8 mouse cellular contexts compared by ENCODE assay signal in the genomic region with DNA sequence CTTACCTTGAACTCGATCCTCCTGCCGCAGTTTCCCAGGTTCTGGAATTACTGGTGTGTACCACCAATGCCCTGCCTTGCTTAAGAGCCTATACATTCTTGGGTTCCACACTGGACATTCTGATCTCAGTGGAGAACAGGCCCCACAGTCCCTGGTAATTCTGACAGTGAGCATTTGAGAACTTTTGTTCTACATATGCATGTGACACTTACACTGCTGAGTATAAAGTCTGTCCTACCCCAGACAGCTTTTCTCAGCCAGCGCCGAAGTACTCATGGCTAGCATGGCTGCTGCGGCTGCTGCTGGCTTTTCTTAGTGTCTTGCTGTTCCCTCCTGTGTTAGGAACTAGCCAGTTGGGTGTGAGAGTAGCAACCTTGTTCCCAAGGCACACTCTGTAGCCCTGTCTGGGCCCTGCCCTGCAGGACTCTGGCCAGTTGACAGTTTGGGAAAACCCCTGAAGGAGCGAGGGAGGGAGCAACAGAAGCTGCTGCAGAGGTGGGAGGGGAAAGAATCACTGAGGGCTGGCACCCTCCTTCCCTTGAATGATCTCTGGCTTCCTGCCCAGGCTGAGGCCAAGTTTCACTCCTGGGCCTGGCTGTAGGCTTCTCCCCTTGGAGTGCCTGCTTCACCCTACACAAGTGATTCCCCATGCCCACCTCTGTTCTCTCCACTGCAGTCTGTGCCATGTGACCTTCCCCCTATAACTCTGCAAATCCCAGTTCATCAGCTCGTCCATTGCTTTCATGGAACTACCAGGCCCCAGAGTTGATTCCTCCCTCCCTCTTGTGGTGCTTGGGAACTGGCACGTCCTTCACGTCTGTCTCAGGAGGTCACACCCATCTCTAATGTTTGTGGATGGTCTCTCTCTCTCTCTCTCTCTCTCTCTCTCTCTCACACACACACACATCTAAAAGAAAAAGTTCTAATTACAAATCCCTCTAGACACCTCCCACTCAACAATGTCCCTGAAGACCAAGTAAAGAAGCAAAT. TPM values are rescaled to one million over a fixed set of nuclear protein-coding genes. Genes with fewer than 3 reads are reported as not detected.
DNase-seq lines count a peak whose midpoint lies in the region; TF ChIP-seq lines count a peak whose summit lies in the region.

No protein-coding gene starts in this region.

- no peak for TF ChIP-seq CTCF in embryonic fibroblast, embryonic 13.5 days (IDR thresholded peaks at IDR 0.05; ENCODE audit: borderline replicate concordance, insufficient read depth, low read length)

- peak; percentile 40; the same call in 1 of the 2 replicates for TF ChIP-seq POLR2A in embryonic fibroblast, embryonic 13.5 days (IDR thresholded peaks at IDR 0.05; ENCODE audit: low read depth, low read length)

- peak overlapping the region; percentile 12; the same call in 1 of the 2 replicates for H3K27ac ChIP-seq in embryonic fibroblast, embryonic 13.5 days (ENCODE audit: insufficient read depth, low read length)

- H3K4me3 ChIP-seq in embryonic fibroblast, embryonic 13.5 days (ENCODE audit: insufficient read depth, low read length), result no peak overlapping the region

- intact Hi-C loops in heart, postnatal 25 days (cut with DNase I), result no loop called here

- H3K4me1 ChIP-seq in embryonic fibroblast, embryonic 13.5 days (ENCODE audit: control insufficient read depth, insufficient read depth, low read length), result peaks cover 6% of the 10 kb centered on the region; the same call in 1 of the 2 replicates

- DNase-seq in cerebellum, adult 9-11 months, result peak; percentile 40
- no peak for DNase-seq in cerebellum, adult 11-12 months
- DNase-seq in CD4-positive, CD25-positive, alpha-beta regulatory T cell, adult 2 months (ENCODE audit: low read depth, low spot score), result peak; percentile 61
- DNase-seq in heart, postnatal 25 days (ENCODE audit: low spot score), result peak; percentile 74
- DNase-seq in layer of hippocampus, postnatal 10 days (ENCODE audit: low spot score in 2 of 2), result peak; percentile 58 to 71
- DNase-seq in naive thymus-derived CD4-positive, alpha-beta T cell, adult 2 months (ENCODE audit: low read depth), result peak; percentile 49
- peak; percentile 50 for DNase-seq in urinary bladder, adult 2 months (ENCODE audit: low spot score)

RNA-seq across cellular contexts. Expression of gene Nfkbia, which starts 49.3 kb away (rescaled TPM):
- 40.4 and 40.8 TPM in 2 replicates for polyA plus RNA-seq in embryonic fibroblast, embryonic 13.5 days (2011; ENCODE audit: insufficient read length, low read depth, missing spikeins)
- 10 to 100 TPM; 40.8 to 42.7 TPM for total RNA-seq in heart, postnatal 25 days (2021)
- 10 to 100 TPM; 34.0 to 43.0 TPM for total RNA-seq in layer of hippocampus, postnatal 10 days (2021)
- polyA plus RNA-seq in urinary bladder, adult 2 months (2012; rRNA removed), result 69.7 and 83.8 TPM in 2 replicates

RNA-seq across cellular contexts. Expression of gene Psma6, which starts 59.1 kb away (rescaled TPM):
- 184 and 197 TPM in 2 replicates for polyA plus RNA-seq in embryonic fibroblast, embryonic 13.5 days (2011; ENCODE audit: insufficient read length, low read depth, missing spikeins)
- total RNA-seq in heart, postnatal 25 days (2021), result 100 to 1,000 TPM; 150 to 157 TPM
- 100 to 1,000 TPM; 167 to 168 TPM for total RNA-seq in layer of hippocampus, postnatal 10 days (2021)
- 149 and 166 TPM in 2 replicates for polyA plus RNA-seq in urinary bladder, adult 2 months (2012; rRNA removed)
